Mouse (Mus musculus): ENCODE measurements around the gene Cypt3.

Cypt3 gene

GRCm38 (mm10) chrX:153558293-153558692 is at the start of gene Cypt3:
Gene Cypt3, plus strand, starts transcription at chrX:153558593.
- no peak for DNase-seq (ENCODE audit: low read depth)

GRCm38 (mm10) chrX:153515491-153515890 is 42.9 kb upstream of the Cypt3 start:
- no peak for DNase-seq (ENCODE audit: low read depth)

GRCm38 (mm10) chrX:153528399-153528798 is 30.0 kb upstream of the Cypt3 start:
- no peak for DNase-seq (ENCODE audit: low read depth)

- no peak for DNase-seq (ENCODE audit: low read depth)
These were observed 1.8 kb upstream of the Cypt3 start for GRCm38 (mm10) chrX:153556634-153557033.

GRCm38 (mm10) chrX:153564650-153565049 is 6.3 kb downstream of the Cypt3 start:
- no peak for DNase-seq (ENCODE audit: low read depth)

GRCm38 (mm10) chrX:153599583-153599982 is 41.2 kb downstream of the Cypt3 start:
- no peak for DNase-seq (ENCODE audit: low read depth)
